Mouse (Mus musculus) limb, embryonic 14.5 days (tissue): ENCODE data around the gene Gsdmc4. TPM values are rescaled to one million over a fixed set of nuclear protein-coding genes. Genes with fewer than 3 reads are reported as not detected.
"Not testable (repeated sequence)": the region's sequence is repeated elsewhere in the genome, so short reads cannot be mapped to it uniquely, and the experiment has no call there.

Experiments used
- ATAC-seq: fragments of 200-750 bp; cut with Nextera tagmentation; 2 replicates; pipeline ENCODE4 v1.8.0; 2017; ENCODE audit warnings: low read depth, moderate number of reproducible peaks, moderate TSS enrichment; ENCODE audit not compliant: low FRiP score
- DNase-seq: peaks from one replicate; pipeline ENCODE4 v3.0.0-alpha.2; 2015; ENCODE audit warnings: low spot score
- H3K27ac ChIP-seq: fragments of 300-500 bp; sonication (generic); replicated peaks from 2 replicates; pipeline ENCODE4 v1.5.1; 2014; ENCODE audit warnings: low read depth, mild to moderate bottlenecking, low read length, moderate library complexity, mixed read lengths
- H3K27me3 ChIP-seq: fragments of 300-500 bp; sonication (generic); 2 replicates; pipeline ENCODE4 v1.6.1; 2014; ENCODE audit warnings: low read length, mixed read lengths; ENCODE audit not compliant: control insufficient read depth, insufficient read depth
- H3K36me3 ChIP-seq: fragments of 300-500 bp; sonication (generic); 2 replicates; pipeline ENCODE4 v1.6.1; 2014; ENCODE audit warnings: mild to moderate bottlenecking, low read length, moderate library complexity, mixed read lengths; ENCODE audit not compliant: control insufficient read depth, insufficient read depth
- H3K4me1 ChIP-seq: fragments of 300-500 bp; sonication (generic); 2 replicates; pipeline ENCODE4 v1.6.1; 2014; ENCODE audit warnings: antibody characterized with exemption, low read length, mixed read lengths; ENCODE audit not compliant: control insufficient read depth, insufficient read depth
- H3K4me2 ChIP-seq: fragments of 300-500 bp; sonication (generic); replicated peaks from 2 replicates; pipeline ENCODE4 v1.6.1; 2014; ENCODE audit warnings: low read depth, mild to moderate bottlenecking, low read length, moderate library complexity; ENCODE audit not compliant: severe bottlenecking
- H3K4me3 ChIP-seq: fragments of 300-500 bp; sonication (generic); replicated peaks from 2 replicates; pipeline ENCODE4 v1.5.1; 2014; ENCODE audit warnings: low read length
- H3K9ac ChIP-seq: fragments of 300-500 bp; sonication (generic); 2 replicates; pipeline ENCODE4 v1.6.1; 2014; ENCODE audit warnings: mild to moderate bottlenecking, low read depth, low read length, moderate library complexity; ENCODE audit not compliant: severe bottlenecking
- H3K9me3 ChIP-seq: fragments of 300-500 bp; sonication (generic); 2 replicates; pipeline ENCODE4 v1.6.1; 2016; ENCODE audit warnings: low read length; ENCODE audit not compliant: control insufficient read depth
- POLR2A ChIP-seq: fragments of 200-500 bp; IDR thresholded peaks from 2 replicates; pipeline ENCODE4 v1.8.0; 2012; ENCODE audit warnings: inconsistent platforms, mild to moderate bottlenecking, moderate library complexity, borderline replicate concordance; ENCODE audit not compliant: insufficient read depth, insufficient read length; ENCODE audit errors: extremely low read depth
- WGBS: fragments of 180-500 bp; shearing (Covaris S2); extraction: QIAGEN DNeasy Blood & Tissue Kit; methylation state at CpG from one replicate; pipeline ENCODE4 v1.1.7; 2014; 5-methylcytosine and 5-hydroxymethylcytosine counted together
- polyA plus RNA-seq, 2 experiments: library from polyadenylated mRNA; depleted of rRNA in 1 of 2; stranded (reverse) in 1 of 2; unstranded in 1 of 2; fragments of >200 nt; fragmentation: Nextera tagmentation in 1 of 2; extraction: Ambion mirVana in 1 of 2; gene quantifications; 2 replicates each; pipeline versions ENCODE4 v1.2.1 to v1.2.3; 2012 to 2014

The Gsdmc4 gene
- polyA plus RNA-seq, 2 experiments = 0.09 TPM; not detected in 1

DNA sequence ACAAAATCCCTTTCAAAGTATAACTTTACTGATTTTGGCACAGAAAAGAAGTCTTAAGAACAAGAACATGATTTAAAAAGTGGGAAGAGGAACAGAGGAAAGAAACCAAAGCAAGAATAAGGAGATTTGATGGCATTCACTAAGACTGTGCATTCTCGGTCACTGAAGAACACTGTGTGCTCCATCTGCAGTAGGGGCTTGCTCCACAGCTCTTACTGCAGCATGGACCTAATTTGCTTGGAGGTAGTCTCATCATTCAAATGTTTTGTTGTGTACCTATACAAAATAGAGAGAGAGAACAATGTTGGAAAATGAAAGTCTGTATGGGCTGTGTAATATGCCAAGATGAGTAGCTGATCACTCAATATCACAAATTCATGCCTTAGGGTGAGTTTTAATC, 19.3 kb upstream of the Gsdmc4 start:
- 83% methylated on average over 1 of the region's 1 CpGs for WGBS
- no peak for TF ChIP-seq POLR2A
- DNase-seq = no peak
- no peak for ATAC-seq
- peaks cover 34% of the 10 kb centered on the region for H3K36me3 ChIP-seq
- no peaks in the 10 kb centered on the region for H3K4me1 ChIP-seq
- no peak overlapping the region for H3K9ac ChIP-seq
- H3K27me3 ChIP-seq = no peaks in the 10 kb centered on the region
- H3K4me3 ChIP-seq = no peak overlapping the region
- H3K9me3 ChIP-seq = no peaks in the 10 kb centered on the region
- no peak overlapping the region for H3K27ac ChIP-seq
- H3K4me2 ChIP-seq = no peak overlapping the region

DNA sequence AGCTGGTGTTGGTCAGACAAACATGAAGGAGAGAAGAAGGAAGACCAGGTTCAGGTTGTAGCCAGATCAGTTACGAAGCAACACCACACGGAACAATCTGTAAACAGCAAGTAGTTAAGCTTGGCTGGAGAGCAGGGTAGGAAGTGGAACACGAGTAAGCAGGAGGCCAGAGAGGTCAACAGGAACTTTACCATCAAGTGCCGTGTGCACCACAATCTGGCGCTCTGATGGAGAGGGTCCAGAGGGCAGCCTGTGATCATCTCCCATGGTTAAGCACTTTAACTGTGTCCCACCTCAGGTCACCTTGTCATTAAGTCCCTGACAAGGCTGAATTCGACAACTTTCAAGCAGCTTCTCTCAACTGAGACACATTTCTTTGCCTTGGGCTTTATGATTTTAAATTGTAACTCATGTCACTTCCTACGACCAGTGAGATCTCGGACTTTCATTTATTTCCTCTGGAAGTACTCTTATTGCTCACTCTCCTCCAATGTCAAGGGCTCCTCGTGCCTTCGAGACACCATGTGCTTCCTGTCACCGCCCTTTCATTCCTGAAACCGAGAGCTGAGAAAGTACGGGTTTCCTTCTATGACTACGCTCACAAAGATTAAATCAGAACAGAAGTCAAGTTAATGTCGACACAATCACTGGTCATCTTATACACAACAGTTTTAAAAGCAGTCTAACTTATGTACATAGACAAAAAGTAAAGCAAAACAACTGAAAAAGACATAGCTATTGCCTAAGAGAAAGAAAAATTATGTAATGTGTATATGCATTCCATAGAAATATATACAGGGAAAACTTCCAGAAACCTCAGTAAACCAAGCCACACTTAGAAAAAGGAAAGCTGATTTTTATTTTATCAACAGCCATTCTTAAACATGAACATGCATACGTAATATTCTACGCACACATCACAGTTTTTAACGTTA, 18.3 kb upstream of the Gsdmc4 start:
- WGBS = 87% methylated on average over 18 of the region's 18 CpGs
- TF ChIP-seq POLR2A = no peak
- Histone ChIP-seq H3K4me2 (no peak overlapping the region), H3K9me3 (no peaks in the 10 kb centered on the region), H3K9ac (no peak overlapping the region), H3K4me3 (no peak overlapping the region), H3K36me3 (peaks cover 32% of the 10 kb centered on the region), H3K27me3 (no peaks in the 10 kb centered on the region), H3K27ac (no peak overlapping the region), H3K4me1 (no peaks in the 10 kb centered on the region)
- DNase-seq (no peak), ATAC-seq (no peak)

DNA sequence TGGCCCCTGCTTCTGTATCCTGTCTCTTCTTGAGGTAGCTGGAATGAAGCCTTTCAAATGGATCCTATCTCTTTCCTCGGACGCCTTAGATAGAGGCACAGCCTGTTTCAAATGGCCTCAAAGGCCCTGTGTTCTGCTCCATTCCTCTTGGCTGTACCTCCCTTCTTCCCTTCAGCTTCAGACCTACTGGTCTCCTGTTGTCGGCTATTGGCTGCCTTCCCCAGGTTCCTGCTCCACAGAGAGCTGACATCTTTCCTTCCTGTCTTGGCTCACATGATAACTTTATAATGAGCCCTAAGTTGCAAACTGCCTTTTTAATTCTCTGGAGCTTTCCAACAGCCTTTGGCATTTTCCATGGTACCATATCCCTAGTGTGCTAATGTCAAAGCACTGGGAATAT, 14.1 kb upstream of the Gsdmc4 start:
- WGBS = 96% methylated on average over 3 of the region's 3 CpGs

DNA sequence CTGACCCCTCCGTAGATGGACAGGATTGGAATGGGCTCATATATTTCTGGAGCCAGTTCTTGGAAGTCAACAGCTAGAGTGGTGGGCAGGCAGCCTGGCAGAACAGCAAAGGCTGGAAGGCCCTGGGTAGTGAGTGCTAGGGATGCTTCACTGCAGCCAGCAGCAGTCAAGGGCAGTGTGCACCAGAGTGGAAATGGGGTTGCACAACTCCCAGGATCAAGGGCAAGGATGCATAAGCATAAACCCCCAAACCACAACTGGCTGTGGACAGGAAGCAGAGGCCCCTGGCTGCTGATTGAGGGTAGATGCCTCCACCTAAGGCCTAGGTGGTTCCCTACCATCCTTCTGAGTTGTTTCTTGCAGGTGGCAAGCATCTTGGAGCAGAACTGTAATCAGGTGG, 12.4 kb upstream of the Gsdmc4 start:
- H3K4me1 ChIP-seq = no peaks in the 10 kb centered on the region
- H3K36me3 ChIP-seq = peaks cover 3% of the 10 kb centered on the region; the same call in 1 of the 2 replicates
- H3K9ac ChIP-seq = no peak overlapping the region
- no peak overlapping the region for H3K27ac ChIP-seq
- WGBS = 95% methylated on average over 1 of the region's 1 CpGs
- no peaks in the 10 kb centered on the region for H3K9me3 ChIP-seq
- TF ChIP-seq POLR2A = no peak
- no peak overlapping the region for H3K4me2 ChIP-seq
- H3K27me3 ChIP-seq = no peaks in the 10 kb centered on the region
- no peak for ATAC-seq
- no peak for DNase-seq
- H3K4me3 ChIP-seq = no peak overlapping the region

More for the DNA sequence above, 14.1 kb upstream of the Gsdmc4 start:
- Histone ChIP-seq H3K36me3 (peaks cover 12% of the 10 kb centered on the region), H3K9me3 (no peaks in the 10 kb centered on the region), H3K27ac (no peak overlapping the region), H3K4me3 (no peak overlapping the region), H3K4me1 (no peaks in the 10 kb centered on the region), H3K4me2 (no peak overlapping the region), H3K27me3 (no peaks in the 10 kb centered on the region), H3K9ac (no peak overlapping the region)
- TF ChIP-seq POLR2A = no peak
- no peak for ATAC-seq
- DNase-seq = no peak

DNA sequence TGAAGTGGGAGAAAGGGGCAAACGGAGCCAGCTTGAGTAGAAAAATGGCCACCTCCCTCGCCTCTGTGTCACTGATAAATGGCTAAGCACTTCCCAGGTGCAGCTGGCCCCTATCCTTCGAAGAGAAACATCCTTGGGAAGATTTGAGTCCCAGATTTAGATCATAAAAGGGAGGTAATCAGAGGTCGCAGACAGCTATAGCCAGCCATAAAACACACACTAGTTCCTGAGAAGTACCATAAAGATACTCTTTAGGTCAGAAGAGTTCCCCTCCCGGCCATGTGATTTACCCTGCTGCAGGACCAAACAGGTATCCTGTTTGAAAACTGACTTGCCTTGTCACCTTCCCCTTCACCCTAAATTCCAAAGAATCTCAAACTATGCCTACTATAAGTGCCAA, 9.5 kb upstream of the Gsdmc4 start:
- H3K36me3 ChIP-seq, ATAC-seq, H3K9me3 ChIP-seq, DNase-seq, H3K4me3 ChIP-seq, H3K4me1 ChIP-seq, H3K9ac ChIP-seq, H3K27me3 ChIP-seq, H3K4me2 ChIP-seq, H3K27ac ChIP-seq: not testable (repeated sequence)
- 14% methylated on average over 1 of the region's 5 CpGs for WGBS

DNA sequence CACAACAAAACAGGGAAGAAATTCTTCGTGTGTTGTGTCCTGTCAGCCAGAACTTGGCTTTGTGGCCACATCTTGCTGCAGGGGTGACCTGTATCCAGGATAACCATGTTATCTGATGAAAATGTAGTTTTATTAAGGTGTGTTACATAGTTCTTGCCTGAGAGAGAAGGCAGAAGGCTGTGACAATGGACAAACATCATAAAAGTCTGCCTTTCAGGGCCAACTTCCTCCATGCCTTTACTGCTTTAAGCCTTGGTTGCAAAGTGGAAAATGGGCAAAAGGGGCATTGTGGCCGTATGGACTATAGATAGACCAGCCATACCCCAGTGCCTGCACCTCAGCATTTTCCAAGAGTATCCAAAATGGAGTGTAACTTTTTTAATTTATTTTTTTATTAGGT, 7.6 kb upstream of the Gsdmc4 start:
- H3K27ac ChIP-seq, H3K27me3 ChIP-seq, ATAC-seq, H3K4me3 ChIP-seq, H3K4me1 ChIP-seq, H3K36me3 ChIP-seq, H3K9me3 ChIP-seq, H3K4me2 ChIP-seq, DNase-seq, H3K9ac ChIP-seq: not testable (repeated sequence)
- WGBS = 63% methylated on average over 1 of the region's 2 CpGs

DNA sequence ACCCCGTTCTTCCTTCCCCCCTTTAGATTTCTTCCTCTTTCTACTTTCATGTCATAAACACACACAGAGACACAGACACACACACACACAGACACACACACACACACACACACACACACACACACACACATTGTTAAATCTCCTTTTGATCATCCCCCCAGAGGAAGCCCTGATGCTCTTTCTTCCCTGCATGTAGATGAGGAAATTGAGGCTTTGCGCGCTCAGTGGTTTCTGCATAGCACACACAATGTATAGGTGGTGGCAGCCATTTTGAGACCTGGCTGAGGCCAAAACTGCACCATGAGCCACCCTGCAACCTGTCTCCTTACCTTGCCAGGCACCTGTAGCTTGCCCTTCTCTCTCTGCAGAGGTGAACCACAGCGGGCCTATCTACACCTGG, 4.5 kb upstream of the Gsdmc4 start:
- not testable (repeated sequence) for ATAC-seq, H3K4me2 ChIP-seq, DNase-seq, H3K4me3 ChIP-seq, H3K27ac ChIP-seq, H3K27me3 ChIP-seq, H3K9ac ChIP-seq, H3K4me1 ChIP-seq, H3K9me3 ChIP-seq, H3K36me3 ChIP-seq
- 86% methylated on average over 3 of the region's 4 CpGs for whole genome bisulfite sequencing

DNA sequence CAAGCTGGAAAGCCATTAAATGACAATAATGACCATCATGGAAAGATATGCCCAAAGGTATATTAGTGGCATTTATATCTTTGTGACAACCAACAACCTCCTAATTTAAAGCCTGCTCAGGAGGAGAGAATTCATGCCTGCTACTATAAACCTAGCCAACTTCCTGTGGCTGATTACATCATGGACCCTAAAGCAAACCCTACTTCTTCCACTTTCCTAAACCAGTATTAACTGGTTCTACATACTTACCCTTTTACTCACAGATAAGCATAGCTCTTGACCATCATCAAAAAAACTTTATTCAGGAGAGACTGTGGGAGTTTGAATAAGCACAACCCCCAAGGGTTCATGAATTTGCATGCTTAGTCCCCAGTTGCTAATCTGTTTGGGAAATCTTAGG, 2.2 kb downstream of the Gsdmc4 start:
- ATAC-seq, H3K36me3 ChIP-seq, H3K27me3 ChIP-seq, H3K4me3 ChIP-seq, H3K9me3 ChIP-seq, DNase-seq, H3K9ac ChIP-seq, H3K4me1 ChIP-seq, H3K27ac ChIP-seq, H3K4me2 ChIP-seq: not testable (repeated sequence)
